Mouse (Mus musculus) layer of hippocampus, postnatal 36 days (tissue): ENCODE measurements at regions not wholly inside any gene's neighbourhood (a gene's known extent, or its start where the extent isn't known, plus 50 kb on each side); places are given as distances from the start of the nearest gene placed in this dataset.

Experiments used
- DNase-seq, 2 experiments: peaks; one replicate each; pipeline ENCODE4 v3.0.0; 2022

- no peak for DNase-seq
These were observed 348.4 kb downstream of the Speer2 start for GRCm38 (mm10) chr16:69515122-69515521.

GRCm38 (mm10) chr16:69477317-69477716 lies 386.2 kb downstream of the Speer2 start:
- DNase-seq: no peak

GRCm38 (mm10) chr16:69469024-69469780 lies 394.3 kb downstream of the Speer2 start:
- peak; percentile 9 to 29 for DNase-seq

GRCm38 (mm10) chr16:69459171-69459570 lies 404.4 kb downstream of the Speer2 start:
- DNase-seq: no peak

- no peak for DNase-seq
These were observed 438.6 kb downstream of the Speer2 start for GRCm38 (mm10) chr16:69424661-69425634.
